Mouse (Mus musculus): ENCODE results near the gene Shc2.

Gene Shc2

DNA sequence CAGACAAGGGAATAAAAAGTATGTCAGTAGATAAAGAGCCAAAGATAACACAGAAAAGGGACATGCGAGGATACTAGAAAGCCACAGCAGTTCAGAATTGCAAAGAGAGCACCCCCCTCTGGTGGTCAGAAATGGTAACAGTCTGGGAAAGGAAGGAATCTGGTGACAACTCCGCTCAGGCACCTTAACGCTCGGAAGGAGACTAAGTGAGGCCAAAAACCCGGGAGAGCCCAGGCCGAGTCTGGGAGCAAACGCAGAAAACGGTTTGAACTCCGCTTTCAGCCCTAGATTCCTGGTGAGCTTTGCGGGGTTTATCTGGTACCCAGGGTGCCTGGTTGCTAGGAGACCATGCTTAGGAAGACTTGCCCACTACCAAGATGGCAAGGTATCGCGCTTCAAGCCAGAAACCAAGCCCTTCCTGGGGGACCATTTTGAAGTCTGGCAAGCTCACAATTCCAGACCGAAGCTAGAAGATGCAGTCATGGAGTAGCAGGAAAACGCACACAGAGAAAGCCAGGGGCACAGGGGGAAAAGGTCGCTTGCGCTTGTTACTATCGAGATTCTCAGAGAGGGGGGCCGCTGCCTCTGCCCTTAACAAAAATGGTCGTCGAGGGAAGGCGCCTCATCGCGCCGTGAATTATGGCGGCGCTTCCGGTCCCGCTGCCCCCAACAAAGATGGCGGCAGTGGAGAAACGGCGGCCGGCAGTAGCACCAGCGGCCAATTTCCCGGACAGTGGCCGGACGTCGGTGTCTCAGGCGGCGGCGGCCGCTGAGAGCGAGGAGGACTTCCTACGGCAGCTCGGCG lies 31.3 kb upstream of the Shc2 start, which contains the start of gene Tpgs1:
Gene Tpgs1, plus strand, starts transcription at position 599 of the 805 bp plus-strand sequence.
- DNase-seq (ENCODE audit: low read depth, low spot score) = peak; percentile 77

DNA sequence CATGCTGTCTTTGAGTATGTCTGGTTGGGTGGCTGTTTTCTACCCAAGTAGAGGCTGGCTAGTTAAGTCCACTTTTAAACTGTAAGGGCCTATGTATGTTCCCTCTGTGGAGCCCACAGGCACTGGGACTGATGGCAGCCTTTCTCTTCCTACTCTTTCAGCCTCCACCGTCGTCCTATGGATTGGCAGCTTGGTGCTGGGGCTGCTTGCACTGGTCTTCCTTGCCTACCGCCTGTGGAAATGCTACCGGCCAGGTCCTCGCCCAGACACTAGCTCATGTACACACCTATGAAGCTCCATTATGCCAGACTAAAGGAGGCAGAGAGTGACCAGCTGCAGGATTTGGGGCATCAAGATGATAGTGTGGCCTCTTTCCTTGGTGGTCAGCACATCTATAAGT lies 30.4 kb upstream of the Shc2 start:
- no peak for DNase-seq (ENCODE audit: low read depth, low spot score)

DNA sequence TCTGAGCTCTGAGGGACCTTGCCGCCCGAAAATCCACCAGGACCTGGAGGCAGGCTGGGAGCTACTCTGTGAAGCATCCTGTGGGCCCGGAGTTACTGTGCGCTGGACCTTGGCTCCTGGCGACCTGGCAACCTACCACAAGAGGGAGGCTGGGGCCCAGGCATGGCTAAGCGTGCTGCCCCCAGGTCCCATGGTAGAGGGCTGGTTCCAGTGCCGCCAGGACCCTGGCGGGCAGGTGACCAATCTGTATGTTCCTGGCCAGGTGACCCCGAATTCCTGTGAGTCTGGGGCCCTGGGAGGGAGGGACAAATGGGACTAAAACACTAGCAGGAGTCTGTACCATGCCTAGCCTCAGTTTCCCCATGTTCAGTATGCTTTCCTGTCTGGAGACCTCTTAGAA lies 28.8 kb upstream of the Shc2 start:
- no peak for DNase-seq (ENCODE audit: low read depth, low spot score)

DNA sequence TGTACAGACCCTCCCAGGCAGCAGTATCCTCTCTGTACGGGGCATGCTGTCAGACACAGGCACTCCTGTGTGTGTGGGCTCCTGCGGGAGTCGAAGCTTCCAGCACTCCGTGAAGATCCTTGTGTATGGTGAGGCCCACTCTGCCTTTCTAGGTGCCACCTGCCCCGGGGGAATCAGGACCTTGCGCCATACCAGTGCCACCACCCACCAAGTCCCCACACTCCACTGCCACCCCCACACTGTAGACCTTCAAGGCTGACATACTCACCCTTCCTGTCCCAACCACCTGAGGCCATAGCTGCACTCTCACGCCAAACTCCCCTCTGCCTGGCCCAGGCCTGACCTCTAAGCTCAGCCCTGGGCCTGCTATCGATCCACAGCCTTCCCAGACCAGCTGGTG lies 27.3 kb upstream of the Shc2 start:
- no peak for DNase-seq (ENCODE audit: low read depth, low spot score)

DNA sequence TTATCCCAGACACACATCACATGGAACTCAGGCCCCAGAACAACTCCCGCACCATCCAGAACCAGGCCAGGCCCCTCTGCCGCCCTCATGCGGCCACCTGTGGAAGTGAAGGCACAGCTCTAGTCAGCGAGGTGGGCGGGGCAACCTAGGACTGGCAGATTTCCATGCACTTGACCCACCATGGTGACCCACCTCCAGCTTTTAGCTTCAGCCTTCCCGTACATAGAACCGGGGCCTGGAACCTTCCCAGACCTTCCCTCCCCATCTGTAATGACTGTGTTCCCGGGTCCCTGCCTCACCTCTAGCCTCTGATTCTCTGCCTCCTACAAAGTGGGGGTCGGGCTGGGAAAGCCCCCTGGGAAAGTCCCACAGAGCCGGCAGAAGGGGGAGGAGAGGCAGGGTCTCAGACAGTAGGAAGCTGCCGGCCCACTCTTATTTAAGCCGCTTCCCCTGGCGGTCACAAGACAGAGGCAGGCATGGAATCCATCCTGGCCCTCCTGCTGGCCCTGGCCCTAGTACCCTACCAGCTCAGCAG lies 26.5 kb upstream of the Shc2 start, which contains the start of gene Madcam1:
Gene Madcam1, plus strand, starts transcription at position 429 of the 535 bp plus-strand sequence.
- peak; percentile 79 for DNase-seq (ENCODE audit: low read depth, low spot score)

DNA sequence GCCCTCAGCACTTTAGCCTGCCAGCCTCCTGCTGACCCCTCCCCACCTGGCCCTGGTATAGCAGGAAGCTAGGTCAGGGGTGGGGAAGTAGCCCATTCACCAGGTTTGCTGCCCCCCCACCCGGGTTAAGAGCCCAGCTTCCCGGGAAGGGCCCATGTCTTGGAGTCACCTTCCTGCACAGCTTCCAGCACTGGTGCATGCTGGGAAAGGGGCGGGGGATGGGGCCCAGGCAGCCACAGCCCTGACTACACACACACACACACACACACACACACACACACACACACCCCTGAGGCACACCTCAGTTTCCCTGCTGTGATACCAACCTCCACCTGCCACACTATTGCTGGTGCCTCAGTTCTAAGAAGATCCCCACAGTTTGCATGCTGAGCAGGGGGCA lies 24.1 kb upstream of the Shc2 start:
- DNase-seq (ENCODE audit: low read depth, low spot score) = no peak

DNA sequence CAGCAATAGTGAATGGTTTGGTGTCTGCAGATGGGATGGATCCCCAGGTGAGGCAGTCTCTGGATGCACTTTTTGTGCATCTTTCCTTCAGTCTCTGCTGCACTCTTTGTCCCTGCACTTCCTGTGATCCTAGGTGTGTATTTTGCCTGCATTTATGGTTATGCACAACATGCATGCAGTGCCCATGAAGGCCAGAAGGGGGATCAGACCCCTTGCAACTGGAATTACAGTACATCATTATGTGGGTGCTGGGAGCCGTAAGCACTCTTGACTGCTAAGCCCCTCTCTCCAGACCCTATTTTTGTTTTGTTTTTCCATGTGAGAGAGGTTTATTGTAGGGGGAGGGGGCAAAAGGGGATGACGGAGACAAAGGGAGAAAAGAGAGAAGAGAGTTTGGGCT lies 22.6 kb upstream of the Shc2 start:
- DNase-seq (ENCODE audit: low read depth, low spot score) = no peak

DNA sequence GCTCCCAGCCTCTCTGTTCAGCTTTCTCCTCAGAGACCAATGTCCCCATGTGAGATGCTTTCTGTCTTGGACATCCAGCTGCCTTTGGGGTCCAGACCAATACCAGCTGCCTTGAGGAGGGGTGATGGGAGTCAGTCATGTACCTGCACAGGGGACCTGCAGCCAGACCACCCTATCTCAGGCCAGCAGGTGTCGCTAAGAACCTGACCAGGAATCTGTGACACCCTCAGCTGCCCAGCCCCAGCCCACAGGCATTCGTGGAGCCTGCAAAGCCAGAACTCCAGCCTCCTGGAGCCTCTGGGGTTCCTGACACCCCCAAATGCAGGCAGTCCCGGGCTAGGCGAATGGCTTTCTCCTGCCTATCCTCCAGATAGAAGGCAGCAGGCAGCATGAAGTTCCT lies 21.1 kb upstream of the Shc2 start:
- no peak for DNase-seq (ENCODE audit: low read depth, low spot score)

DNA sequence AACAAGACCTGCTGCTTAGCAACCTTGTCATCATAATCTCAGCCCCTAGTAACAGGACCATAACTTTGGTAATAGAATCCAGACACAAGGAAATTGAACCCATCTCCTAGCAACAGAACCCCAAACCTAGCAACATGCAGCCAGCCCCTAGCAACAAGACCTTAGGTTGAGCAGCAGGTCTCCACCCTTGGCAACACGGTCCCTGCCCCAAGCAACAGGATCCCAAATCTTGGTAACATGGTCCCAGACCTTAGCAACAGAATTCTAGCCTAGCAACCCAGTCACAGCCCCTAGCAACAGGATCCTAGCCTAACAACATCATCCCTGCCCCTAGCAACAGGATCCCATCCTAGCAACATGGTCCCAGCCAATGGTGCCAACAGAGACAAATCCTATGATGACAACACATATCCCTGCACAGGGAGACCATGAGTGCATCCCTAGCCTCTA lies 17.3 kb upstream of the Shc2 start:
- no peak for DNase-seq (ENCODE audit: low read depth, low spot score)

DNA sequence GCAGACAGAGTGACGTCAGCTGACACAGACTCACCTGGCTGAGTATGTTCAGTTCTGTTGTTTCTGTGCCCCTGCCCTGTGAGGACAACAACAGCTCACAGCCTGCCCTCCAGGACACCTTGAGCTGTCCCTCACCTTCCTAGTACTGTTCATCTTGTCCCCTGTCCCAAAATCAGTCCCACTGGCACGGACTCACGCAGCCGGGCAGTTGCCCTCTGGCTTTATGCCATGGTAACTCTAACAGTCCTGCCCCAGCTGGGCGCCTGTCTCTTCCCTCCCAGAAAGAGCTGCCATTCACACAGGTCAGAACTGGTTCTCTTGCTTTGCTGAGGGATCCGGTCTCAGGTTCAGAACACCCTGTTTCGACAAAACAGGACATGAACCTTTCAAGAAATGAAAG lies 15.1 kb upstream of the Shc2 start:
- DNase-seq (ENCODE audit: low read depth, low spot score) = no peak

DNA sequence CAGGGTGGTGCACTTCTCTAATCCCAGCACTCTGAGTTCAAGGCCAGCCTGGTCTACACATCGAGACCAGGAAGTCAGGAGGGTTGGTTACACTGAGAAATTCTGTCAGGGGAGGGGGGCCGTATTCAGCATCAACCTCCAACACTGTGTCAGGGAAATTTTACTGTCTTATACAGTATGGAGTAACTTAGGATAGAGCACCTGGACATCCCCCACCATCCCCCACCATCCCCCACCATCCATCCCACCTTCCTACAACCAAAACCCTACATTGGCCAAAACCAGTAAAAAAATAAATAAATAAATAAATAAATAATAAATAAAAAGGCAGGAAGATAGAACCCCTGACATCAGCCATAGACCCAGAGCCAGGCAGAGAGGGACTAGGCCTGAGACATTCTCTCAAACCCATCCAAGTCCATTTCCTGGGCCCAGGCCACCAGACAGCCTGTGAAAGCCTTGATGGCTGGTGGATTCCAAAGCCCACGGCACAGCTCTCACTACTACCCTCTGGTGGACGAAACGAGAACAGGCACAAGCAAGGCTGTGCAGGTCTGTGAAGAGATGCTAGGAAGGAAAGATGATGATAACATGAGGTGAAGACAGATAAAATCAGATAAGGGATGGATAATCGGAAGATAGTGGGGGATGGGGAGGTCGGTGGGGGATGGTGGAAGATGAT lies 11.5 kb upstream of the Shc2 start:
- DNase-seq (ENCODE audit: low read depth, low spot score) = no peak

DNA sequence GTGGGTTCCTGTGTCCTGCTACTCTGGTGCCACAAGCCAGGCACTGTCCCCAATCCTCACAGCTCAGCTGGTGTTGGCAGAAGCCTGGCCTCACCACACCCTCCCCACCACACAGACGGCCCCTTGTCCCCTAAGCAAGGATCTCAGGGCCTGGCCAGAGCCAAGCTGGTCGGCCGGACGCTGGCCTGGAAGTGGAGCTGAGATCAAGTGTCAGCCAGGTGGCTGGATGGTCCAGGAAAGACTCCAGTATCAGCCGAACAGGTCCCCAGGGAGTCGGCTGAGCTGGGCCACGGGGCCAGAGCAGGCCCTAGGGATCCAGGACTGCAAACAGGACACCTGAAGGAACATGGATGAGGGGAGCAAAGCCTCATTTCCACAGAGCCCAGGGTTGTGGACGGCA lies 8.0 kb upstream of the Shc2 start, which contains the start of gene Odf3l2:
Gene Odf3l2, minus strand, starts transcription at position 28 of the 400 bp plus-strand sequence.
- no peak for DNase-seq (ENCODE audit: low read depth, low spot score)

DNA sequence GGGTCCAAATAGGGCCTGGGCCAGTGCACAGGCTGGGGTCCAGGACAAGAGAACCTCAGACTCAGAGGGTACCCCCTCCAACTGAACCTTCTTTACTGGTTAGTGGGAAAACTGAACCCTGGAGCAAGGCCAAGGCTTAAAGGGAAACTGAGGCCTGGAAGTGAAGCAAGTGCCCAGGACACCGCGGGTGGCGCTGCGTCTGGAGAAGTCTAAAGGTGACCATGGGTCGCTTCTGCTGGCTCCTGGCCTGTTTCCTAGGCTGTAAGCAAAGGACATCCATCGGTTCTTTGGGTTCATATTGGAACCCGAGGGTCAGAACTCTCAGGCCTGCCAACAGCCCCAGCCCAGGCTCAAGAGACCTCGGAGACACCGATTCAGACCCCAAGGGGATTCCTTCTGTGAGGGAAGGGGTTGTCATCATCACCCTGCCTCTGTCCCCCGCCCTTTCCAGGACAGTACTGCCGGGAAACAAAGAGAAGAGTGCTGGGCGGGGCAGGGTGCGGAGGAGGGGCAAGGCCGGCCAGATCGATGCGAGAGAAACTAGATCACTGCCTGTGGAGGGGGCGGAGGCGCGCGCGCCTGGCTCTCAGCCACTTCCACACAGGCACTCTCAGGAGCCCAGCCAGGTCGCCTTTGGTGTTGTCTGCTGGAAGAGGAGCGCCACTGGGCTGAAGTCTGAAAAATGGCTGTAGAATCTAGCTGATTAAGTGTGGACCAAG lies 927 bp upstream of the Shc2 start:
- DNase-seq (ENCODE audit: low read depth, low spot score) = peak; percentile 50

DNA sequence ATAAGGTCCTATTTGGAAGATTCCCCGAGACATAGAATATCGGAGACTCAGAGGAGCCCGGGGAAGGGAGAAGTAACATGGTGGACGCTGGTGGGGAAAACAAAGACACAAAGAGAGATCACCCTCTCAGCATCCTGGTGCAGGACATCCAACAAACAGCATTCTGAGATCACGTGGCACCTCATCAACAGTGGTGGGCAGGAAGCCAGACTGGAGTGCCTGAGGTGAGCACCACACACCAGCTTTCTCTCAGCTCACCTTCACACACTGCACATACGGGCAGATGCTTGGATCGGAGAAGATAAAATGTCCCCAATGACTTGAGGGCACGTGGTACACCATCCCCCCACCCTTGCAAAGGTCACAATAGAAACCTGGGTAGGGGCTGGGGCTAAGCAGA lies 1.4 kb downstream of the Shc2 start:
- DNase-seq (ENCODE audit: low read depth, low spot score) = no peak

DNA sequence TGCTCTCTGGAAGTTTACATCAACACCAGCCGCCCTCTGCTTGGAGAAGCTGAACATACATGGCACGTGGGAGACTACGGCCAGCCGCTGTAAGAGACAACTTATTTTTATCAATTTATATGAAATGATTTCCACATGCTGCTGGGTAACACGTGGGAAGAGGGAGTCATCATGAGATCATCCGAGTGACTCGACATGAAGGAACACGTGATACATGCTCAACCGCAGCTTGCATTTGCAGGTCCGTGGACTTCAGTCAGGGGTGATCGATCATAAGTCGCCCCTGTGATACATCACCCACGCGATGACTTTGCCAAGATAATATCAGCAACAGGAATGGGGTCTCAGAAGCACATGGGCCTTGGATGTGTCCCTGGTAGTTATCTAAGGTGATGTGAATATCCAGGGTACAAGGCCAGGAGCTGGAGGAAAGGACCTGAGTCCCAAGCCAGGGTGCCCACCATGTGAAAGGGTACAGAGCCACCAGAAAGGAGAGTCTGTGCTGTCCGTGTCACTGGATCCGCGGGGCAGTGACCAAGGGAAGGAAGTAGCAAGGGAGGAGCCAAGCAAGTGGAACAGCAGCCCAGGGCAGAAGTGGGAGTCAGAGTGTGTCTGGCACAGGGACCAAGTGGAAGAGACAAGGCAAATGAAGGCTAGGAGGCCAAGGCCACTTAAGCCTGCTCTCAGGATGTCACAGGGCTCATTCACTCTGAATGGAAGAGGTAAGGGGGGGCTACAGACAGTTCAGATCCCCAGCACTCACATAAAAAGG lies 4.5 kb downstream of the Shc2 start:
- no peak for DNase-seq (ENCODE audit: low read depth, low spot score)

DNA sequence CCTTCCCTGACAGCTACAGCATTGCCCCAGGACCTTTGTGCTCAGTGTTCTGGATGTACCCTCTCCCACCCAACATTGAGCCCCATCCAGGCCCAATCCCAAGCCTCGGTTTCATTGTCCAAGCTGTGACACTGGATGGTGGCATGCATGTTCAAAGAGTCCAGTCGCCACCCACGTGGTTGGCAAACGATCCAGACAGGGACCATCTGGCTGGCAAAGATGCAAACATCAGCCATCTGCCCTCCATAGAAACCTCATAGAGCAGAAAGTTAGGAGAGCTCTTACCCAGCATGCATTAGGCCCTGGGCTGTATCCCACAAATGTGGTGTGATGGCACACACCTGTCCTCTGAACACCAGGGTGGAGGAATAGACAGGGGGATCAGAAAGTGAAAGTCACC lies 6.3 kb downstream of the Shc2 start:
- DNase-seq (ENCODE audit: low read depth, low spot score) = no peak

DNA sequence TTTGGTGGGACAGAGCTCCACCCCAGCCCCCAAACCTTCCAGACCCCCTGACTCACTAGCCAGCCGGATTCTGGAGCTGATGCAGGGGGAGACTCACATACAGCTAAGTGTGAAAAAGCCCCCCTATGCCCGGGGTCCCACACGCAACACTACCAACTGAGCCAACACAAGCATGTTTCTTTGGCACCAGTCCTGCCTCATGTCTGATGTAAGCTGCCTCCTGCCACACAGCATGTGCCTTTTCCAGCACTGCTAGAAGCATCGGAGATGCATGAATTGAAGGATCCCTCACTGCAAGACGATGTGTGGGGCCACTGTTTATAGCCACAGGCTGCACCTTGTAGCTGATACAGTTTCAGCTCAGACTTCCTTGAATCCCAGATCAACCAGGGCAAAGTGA lies 9.3 kb downstream of the Shc2 start:
- no peak for DNase-seq (ENCODE audit: low read depth, low spot score)

DNA sequence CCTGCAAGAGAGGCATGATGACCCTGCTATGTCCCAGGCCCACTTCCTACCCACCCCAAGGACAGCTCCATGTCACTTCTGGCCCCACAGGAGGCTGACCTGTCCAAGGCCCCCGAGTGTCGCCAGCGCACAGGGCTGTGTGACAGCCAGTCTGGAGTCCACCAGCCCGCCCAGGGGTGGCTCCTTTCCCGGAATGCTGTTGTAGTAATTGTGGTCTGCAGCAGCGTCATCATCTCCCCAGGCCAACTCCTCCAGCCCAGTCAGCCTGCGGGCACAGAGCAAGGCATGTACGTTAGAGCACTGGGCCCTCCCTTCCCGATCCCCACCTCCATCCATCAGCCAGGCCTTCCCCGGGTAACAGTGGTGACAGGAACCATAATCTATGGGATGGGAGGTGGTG lies 11.6 kb downstream of the Shc2 start:
- DNase-seq (ENCODE audit: low read depth, low spot score) = no peak

DNA sequence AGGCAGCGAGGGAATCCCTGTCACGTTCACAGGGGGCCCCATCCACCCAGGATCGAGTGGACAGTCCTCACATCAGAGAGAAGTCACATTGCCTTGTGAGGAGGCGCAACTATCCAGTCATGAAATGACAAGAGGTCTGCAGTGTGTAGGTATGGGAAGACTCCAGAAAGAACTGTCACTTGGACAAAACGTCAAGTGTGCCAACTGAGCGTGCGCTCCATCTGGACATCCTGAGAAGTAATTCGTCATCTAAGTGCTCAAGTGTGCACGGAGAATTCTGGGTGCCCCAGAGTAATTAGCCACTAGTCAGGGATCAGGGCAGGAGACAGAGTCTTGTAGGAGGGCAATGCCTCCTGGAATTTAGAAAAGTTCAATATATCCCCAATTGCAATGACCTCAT lies 12.3 kb downstream of the Shc2 start:
- DNase-seq (ENCODE audit: low read depth, low spot score) = no peak

DNA sequence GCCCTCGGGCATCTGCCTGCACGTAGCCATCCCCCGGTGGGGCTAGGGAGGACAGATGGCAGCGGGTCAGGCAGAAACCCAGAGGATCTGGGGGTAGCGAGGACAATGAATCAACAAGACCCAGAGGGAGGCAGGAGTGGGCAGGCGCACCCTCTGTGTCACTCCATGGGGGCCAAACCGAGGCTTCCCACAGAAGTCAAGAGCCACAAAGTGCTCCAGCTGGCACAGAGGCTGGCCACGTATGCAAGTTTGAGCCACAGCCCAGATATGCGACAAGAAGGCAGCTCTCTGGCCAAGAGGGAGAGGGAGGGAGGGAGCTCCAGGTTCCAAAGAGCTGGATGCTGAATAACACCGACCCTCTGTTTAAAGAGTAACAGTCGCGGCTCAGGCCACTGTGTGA lies 13.8 kb downstream of the Shc2 start:
- DNase-seq (ENCODE audit: low read depth, low spot score) = no peak

DNA sequence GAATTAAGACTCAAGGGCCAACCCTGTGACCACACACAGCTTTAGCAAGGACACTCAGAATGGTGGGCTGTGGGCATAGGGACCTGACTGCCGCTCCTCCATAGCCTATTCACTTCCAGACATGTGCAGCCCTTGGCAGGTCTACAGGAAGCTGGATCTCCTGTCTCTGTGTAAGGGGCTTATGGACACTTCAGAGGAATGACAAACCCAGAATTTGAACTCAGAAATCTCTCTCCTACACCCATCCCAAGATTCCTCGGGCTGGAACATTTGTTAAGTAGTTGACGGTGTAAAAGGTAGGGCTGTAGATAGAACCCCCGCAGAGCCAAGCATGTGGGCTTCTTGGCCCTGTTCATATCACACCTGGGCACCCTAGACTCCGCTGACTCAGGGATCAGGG lies 21.3 kb downstream of the Shc2 start:
- DNase-seq (ENCODE audit: low read depth, low spot score) = no peak
